Comparison of ENCODE assay signal across 8 mouse cellular contexts in genomic region chr1:178960015-178960559, GRCm38 (mm10).
DNase-seq lines count a peak whose midpoint lies in the region; ATAC-seq and TF ChIP-seq lines count a peak whose summit lies in the region.

No protein-coding gene starts in this region.

- H3K9ac ChIP-seq in embryonic facial prominence, embryonic 15.5 days: no peak overlapping the region
- H3K9ac ChIP-seq in heart, embryonic 11.5 days (ENCODE audit: low read depth, low read length): no peak overlapping the region
- H3K9ac ChIP-seq in liver, embryonic 11.5 days (ENCODE audit: low read depth, low read length): no peak overlapping the region
- H3K9ac ChIP-seq in neural tube, embryonic 13.5 days: peak overlapping the region; percentile 34; the same call in 1 of the 2 replicates

- peak; percentile 91 for DNase-seq in kidney, postnatal 10 days
- peak; percentile 62 for DNase-seq in liver, embryonic 11.5 days (ENCODE audit: low spot score)
- peak; percentile 27 for DNase-seq in testis, postnatal 14 days (ENCODE audit: low spot score)

- WGBS in embryonic facial prominence, embryonic 15.5 days: 30% methylated on average over 7 of the region's 7 CpGs
- WGBS in heart, embryonic 11.5 days (ENCODE audit: insufficient replicate concordance): 52% methylated on average over 7 of the region's 7 CpGs
- 45% methylated on average over 7 of the region's 7 CpGs for WGBS in liver, embryonic 11.5 days
- 45% methylated on average over 7 of the region's 7 CpGs for WGBS in neural tube, embryonic 13.5 days

- H3K27me3 ChIP-seq in E14TG2a.4 (ENCODE audit: insufficient read depth, low read length): no peaks in the 10 kb centered on the region
- no peaks in the 10 kb centered on the region for H3K27me3 ChIP-seq in embryonic facial prominence, embryonic 15.5 days
- H3K27me3 ChIP-seq in heart, embryonic 11.5 days (ENCODE audit: control insufficient read depth, insufficient read depth, low read length): no peaks in the 10 kb centered on the region
- no peaks in the 10 kb centered on the region for H3K27me3 ChIP-seq in liver, embryonic 11.5 days (replicated peaks; ENCODE audit: control insufficient read depth, insufficient read depth, low read length)
- 0 out of 2 replicates have a peak, but pooled peaks cover 4% of the 10 kb centered on the region for H3K27me3 ChIP-seq in neural tube, embryonic 13.5 days

- peak; percentile 75 for TF ChIP-seq CTCF in E14TG2a.4 (conservative IDR thresholded peaks at IDR 0.05; ENCODE audit: low read length)
- TF ChIP-seq CTCF in bone marrow macrophage, adult 2 months (IDR thresholded peaks at IDR 0.05; ENCODE audit: low read depth, low read length): peak; percentile 69

- no peak overlapping the region for H3K4me3 ChIP-seq in E14TG2a.4 (replicated peaks; ENCODE audit: low read length)
- H3K4me3 ChIP-seq in bone marrow macrophage, adult 2 months (ENCODE audit: insufficient read depth, low read length): no peak overlapping the region
- no peak overlapping the region for H3K4me3 ChIP-seq in embryonic facial prominence, embryonic 15.5 days (replicated peaks)
- no peak overlapping the region for H3K4me3 ChIP-seq in heart, embryonic 11.5 days (ENCODE audit: low read depth, low read length)
- H3K4me3 ChIP-seq in liver, embryonic 11.5 days (ENCODE audit: low read depth, low read length): no peak overlapping the region
- H3K4me3 ChIP-seq in neural tube, embryonic 13.5 days: no peak overlapping the region

- peaks cover 16% of the 10 kb centered on the region for H3K4me1 ChIP-seq in E14TG2a.4 (replicated peaks; ENCODE audit: low read depth, low read length)
- H3K4me1 ChIP-seq in bone marrow macrophage, adult 2 months (ENCODE audit: control insufficient read depth, insufficient read depth, low read length): no peaks in the 10 kb centered on the region
- 0 out of 2 replicates have a peak, but pooled peaks cover 3% of the 10 kb centered on the region for H3K4me1 ChIP-seq in embryonic facial prominence, embryonic 15.5 days
- no peaks in the 10 kb centered on the region for H3K4me1 ChIP-seq in heart, embryonic 11.5 days (ENCODE audit: control insufficient read depth, insufficient read depth, low read length)
- no peaks in the 10 kb centered on the region for H3K4me1 ChIP-seq in liver, embryonic 11.5 days (replicated peaks; ENCODE audit: control insufficient read depth, insufficient read depth, low read length)
- H3K4me1 ChIP-seq in neural tube, embryonic 13.5 days (replicated peaks): peaks cover 12% of the 10 kb centered on the region

- H3K27ac ChIP-seq in bone marrow macrophage, adult 2 months (ENCODE audit: insufficient read depth, low read depth, low read length): no peak overlapping the region
- H3K27ac ChIP-seq in embryonic facial prominence, embryonic 15.5 days (replicated peaks): no peak overlapping the region
- no peak overlapping the region for H3K27ac ChIP-seq in heart, embryonic 11.5 days (ENCODE audit: low read depth, low read length)
- no peak overlapping the region for H3K27ac ChIP-seq in liver, embryonic 11.5 days (ENCODE audit: low read depth, low read length)
- H3K27ac ChIP-seq in neural tube, embryonic 13.5 days (replicated peaks): 0 out of 2 replicates have a peak overlapping the region, but pooled peaks have one; percentile 33

- no peak for TF ChIP-seq POLR2A in bone marrow macrophage, adult 2 months (IDR thresholded peaks at IDR 0.05; ENCODE audit: borderline replicate concordance, low read depth, low read length)

- ATAC-seq in embryonic facial prominence, embryonic 15.5 days (ENCODE audit: insufficient number of reproducible peaks, low FRiP score, low TSS enrichment, low read depth): peak; percentile 47; the same call in 1 of the 2 replicates
- ATAC-seq in heart, embryonic 11.5 days (replicated peaks; ENCODE audit: insufficient number of reproducible peaks, low FRiP score, low TSS enrichment): 0 out of 2 replicates have a peak, but pooled peaks have one; percentile 39
- no peak for ATAC-seq in liver, embryonic 11.5 days (replicated peaks; ENCODE audit: low FRiP score)
- peak; percentile 67 for ATAC-seq in neural tube, embryonic 13.5 days (ENCODE audit: low read depth)

- no peaks in the 10 kb centered on the region for H3K9me3 ChIP-seq in E14TG2a.4 (ENCODE audit: low read length)
- no peaks in the 10 kb centered on the region for H3K9me3 ChIP-seq in embryonic facial prominence, embryonic 15.5 days (replicated peaks)
- H3K9me3 ChIP-seq in heart, embryonic 11.5 days (replicated peaks; ENCODE audit: control insufficient read depth, low read length): no peaks in the 10 kb centered on the region
- H3K9me3 ChIP-seq in liver, embryonic 11.5 days (ENCODE audit: control insufficient read depth, low read length): no peaks in the 10 kb centered on the region
- no peaks in the 10 kb centered on the region for H3K9me3 ChIP-seq in neural tube, embryonic 13.5 days

- no peak overlapping the region for H3K4me2 ChIP-seq in embryonic facial prominence, embryonic 15.5 days (replicated peaks)
- no peak overlapping the region for H3K4me2 ChIP-seq in heart, embryonic 11.5 days
- no peak overlapping the region for H3K4me2 ChIP-seq in liver, embryonic 11.5 days
- no peak overlapping the region for H3K4me2 ChIP-seq in neural tube, embryonic 13.5 days

- no peaks in the 10 kb centered on the region for H3K36me3 ChIP-seq in E14TG2a.4 (ENCODE audit: insufficient read depth, low read length)
- no peaks in the 10 kb centered on the region for H3K36me3 ChIP-seq in embryonic facial prominence, embryonic 15.5 days
- H3K36me3 ChIP-seq in heart, embryonic 11.5 days (ENCODE audit: control insufficient read depth, insufficient read depth, low read length): no peaks in the 10 kb centered on the region
- H3K36me3 ChIP-seq in liver, embryonic 11.5 days (ENCODE audit: control insufficient read depth, insufficient read depth, low read length): no peaks in the 10 kb centered on the region
- no peaks in the 10 kb centered on the region for H3K36me3 ChIP-seq in neural tube, embryonic 13.5 days

Comparison
In these comparisons a context has a peak if more than half of its experiments do, and no peak if none do; other contexts are left out.
1. DNase-seq: peak in every context shown above with its lines; median percentile 91 in kidney, postnatal 10 days; 62 in liver, embryonic 11.5 days; 27 in testis, postnatal 14 days.